Mouse (Mus musculus): ENCODE results near the gene Elf3. TPM values are rescaled to one million over a fixed set of nuclear protein-coding genes. Genes with fewer than 3 reads are reported as not detected.
"Not testable (repeated sequence)": the region's sequence is repeated elsewhere in the genome, so short reads cannot be mapped to it uniquely, and the experiment has no call there.

Elf3 gene
- polyA plus RNA-seq, 1 experiment from 2014 or later: 13.8 TPM

DNA sequence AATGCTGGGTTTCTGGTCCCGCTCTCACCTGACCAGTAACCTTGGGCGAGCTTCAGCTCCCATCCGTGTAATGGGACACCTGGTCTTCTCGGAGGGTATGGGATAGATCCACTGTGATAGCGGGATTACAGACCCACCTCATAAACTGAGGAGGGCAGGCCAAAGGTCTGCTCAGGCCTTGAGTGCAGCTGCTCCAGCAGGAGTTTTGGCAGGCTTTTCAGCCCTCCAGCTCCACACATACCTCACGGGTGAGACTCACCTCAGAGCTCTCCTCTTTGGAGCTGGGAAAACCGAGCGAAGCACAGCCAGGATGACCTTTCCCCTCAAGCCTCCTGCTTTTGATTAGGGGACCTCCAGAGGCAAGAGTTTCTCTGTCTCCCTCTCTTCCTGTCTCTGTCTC, 7.0 kb downstream of the Elf3 start:
- Histone ChIP-seq H3K9ac (ENCODE audit: low read depth, low read length) (no peak overlapping the region), H3K4me3 (ENCODE audit: low read depth, low read length) (no peak overlapping the region), H3K27me3 (replicated peaks; ENCODE audit: control insufficient read depth, insufficient read depth, low read length) (no peaks in the 10 kb centered on the region), H3K9me3 (ENCODE audit: control insufficient read depth, low read length) (no peaks in the 10 kb centered on the region), H3K4me1 (ENCODE audit: control insufficient read depth, insufficient read depth, low read length) (peaks cover 8% of the 10 kb centered on the region; the same call in 1 of the 2 replicates), H3K36me3 (ENCODE audit: control insufficient read depth, insufficient read depth, low read length) (no peaks in the 10 kb centered on the region), H3K4me2 (ENCODE audit: low read depth, low read length) (no peak overlapping the region), H3K27ac (replicated peaks; ENCODE audit: low read depth, low read length) (no peak overlapping the region)
- DNase-seq (ENCODE audit: low spot score) (no peak), ATAC-seq (ENCODE audit: low read depth) (no peak)
- 75% methylated on average over 6 of the region's 8 CpGs for WGBS

DNA sequence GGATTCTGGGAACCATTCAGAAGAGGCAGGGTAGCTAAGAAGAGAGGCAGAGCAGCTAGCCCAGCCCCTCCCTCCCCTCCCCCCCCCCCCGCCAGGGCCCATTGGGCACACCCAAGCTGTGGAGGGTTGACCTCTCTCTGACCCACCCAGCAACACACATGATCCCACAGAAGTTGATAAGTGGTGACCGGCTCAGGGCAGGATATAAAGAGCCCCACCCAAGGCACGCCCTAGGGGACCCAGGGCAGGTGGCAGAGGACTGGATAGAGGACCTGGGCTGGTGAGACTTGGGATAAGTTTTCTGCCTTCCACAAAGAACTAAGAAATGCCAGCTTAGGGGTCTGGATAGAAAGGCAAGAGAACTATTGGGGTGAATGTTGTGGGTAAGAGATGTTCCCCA, 7.7 kb downstream of the Elf3 start:
- Histone ChIP-seq H3K9ac (ENCODE audit: low read depth, low read length) (no peak overlapping the region), H3K4me1 (ENCODE audit: control insufficient read depth, insufficient read depth, low read length) (peaks cover 8% of the 10 kb centered on the region; the same call in 1 of the 2 replicates), H3K9me3 (ENCODE audit: control insufficient read depth, low read length) (no peaks in the 10 kb centered on the region), H3K4me3 (ENCODE audit: low read depth, low read length) (no peak overlapping the region), H3K36me3 (ENCODE audit: control insufficient read depth, insufficient read depth, low read length) (no peaks in the 10 kb centered on the region), H3K27ac (replicated peaks; ENCODE audit: low read depth, low read length) (no peak overlapping the region), H3K27me3 (replicated peaks; ENCODE audit: control insufficient read depth, insufficient read depth, low read length) (no peaks in the 10 kb centered on the region), H3K4me2 (ENCODE audit: low read depth, low read length) (no peak overlapping the region)
- 71% methylated on average over 3 of the region's 3 CpGs for WGBS
- DNase-seq (ENCODE audit: low spot score) (no peak), ATAC-seq (ENCODE audit: low read depth) (no peak)

DNA sequence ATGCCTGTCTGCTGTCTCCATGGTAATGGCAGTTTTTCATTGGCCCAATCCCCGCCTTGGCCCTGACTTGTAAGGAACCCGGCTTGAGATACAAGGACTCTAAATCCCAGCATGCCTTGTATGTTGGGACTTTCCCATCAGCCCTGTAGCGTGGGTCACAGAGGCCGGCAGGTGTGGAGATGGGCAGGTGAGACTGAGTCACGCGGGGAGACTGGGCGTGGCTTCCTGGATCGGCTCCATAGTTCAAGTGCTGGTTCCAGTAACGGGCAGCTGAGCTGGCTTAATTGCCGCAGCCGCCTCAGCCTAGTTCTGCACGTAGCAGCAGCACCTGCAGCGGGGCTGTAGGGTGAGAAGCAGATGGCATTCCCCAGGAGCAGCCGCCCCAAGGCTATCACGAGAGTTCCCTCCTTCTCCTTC, 9.9 kb downstream of the Elf3 start:
- no peaks in the 10 kb centered on the region for H3K9me3 ChIP-seq (ENCODE audit: control insufficient read depth, low read length)
- peak; percentile 89 for ATAC-seq (ENCODE audit: low read depth)
- peak; percentile 75 for DNase-seq (ENCODE audit: low spot score)
- no peaks in the 10 kb centered on the region for H3K27me3 ChIP-seq (replicated peaks; ENCODE audit: control insufficient read depth, insufficient read depth, low read length)
- 6% methylated on average over 15 of the region's 15 CpGs for WGBS
- peaks cover 8% of the 10 kb centered on the region; the same call in 1 of the 2 replicates for H3K4me1 ChIP-seq (ENCODE audit: control insufficient read depth, insufficient read depth, low read length)
- peak overlapping the region; percentile 34 for H3K4me2 ChIP-seq (ENCODE audit: low read depth, low read length)
- H3K4me3 ChIP-seq (ENCODE audit: low read depth, low read length): no peak overlapping the region
- H3K36me3 ChIP-seq (ENCODE audit: control insufficient read depth, insufficient read depth, low read length): no peaks in the 10 kb centered on the region
- no peak overlapping the region for H3K9ac ChIP-seq (ENCODE audit: low read depth, low read length)
- H3K27ac ChIP-seq (replicated peaks; ENCODE audit: low read depth, low read length): no peak overlapping the region

DNA sequence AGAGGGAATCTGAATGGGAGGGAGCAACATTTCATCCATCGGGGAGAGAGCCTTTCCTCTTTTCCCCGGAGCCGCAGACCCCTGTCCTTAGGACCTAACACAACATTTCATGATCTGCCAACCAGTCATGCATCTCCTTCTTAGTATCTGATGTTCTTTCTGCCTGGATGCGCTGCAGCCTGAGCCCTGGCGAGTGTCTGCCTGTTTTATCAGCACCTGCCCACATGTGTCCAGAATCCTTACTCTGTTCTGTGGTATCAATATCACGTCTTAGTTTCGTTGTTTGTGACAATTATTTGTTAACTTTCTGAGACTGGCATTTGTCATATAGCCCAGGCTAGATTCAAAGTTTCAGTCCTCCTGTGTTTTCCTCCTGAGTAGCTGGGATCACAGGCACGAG, 14.4 kb downstream of the Elf3 start:
- Histone ChIP-seq H3K36me3 (ENCODE audit: control insufficient read depth, insufficient read depth, low read length) (no peaks in the 10 kb centered on the region), H3K4me2 (ENCODE audit: low read depth, low read length) (no peak overlapping the region), H3K27me3 (replicated peaks; ENCODE audit: control insufficient read depth, insufficient read depth, low read length) (no peaks in the 10 kb centered on the region), H3K4me3 (ENCODE audit: low read depth, low read length) (no peak overlapping the region), H3K9me3 (ENCODE audit: control insufficient read depth, low read length) (no peaks in the 10 kb centered on the region), H3K4me1 (ENCODE audit: control insufficient read depth, insufficient read depth, low read length) (no peaks in the 10 kb centered on the region), H3K27ac (replicated peaks; ENCODE audit: low read depth, low read length) (no peak overlapping the region), H3K9ac (ENCODE audit: low read depth, low read length) (no peak overlapping the region)
- ATAC-seq (ENCODE audit: low read depth) (no peak), DNase-seq (ENCODE audit: low spot score) (no peak)
- 79% methylated on average over 8 of the region's 8 CpGs for WGBS

DNA sequence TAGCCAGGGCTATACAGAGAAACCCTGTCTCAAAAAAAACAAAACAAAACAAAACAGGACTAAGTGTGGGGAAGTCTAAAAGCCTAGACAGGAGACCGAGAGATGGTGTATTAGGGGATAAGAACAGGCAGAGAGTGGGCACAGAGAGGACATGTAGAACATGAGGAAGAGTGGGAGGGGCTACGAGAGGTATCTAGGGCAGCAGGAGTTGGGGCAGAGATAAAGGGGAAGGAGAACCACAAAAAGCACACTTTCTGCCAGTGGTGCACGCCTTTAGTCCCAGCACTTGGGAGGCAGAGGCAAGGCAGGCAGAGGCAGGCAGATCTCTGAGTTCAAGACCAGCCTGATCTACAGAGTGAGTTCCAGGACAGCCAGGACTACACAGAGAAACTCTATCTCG, 18.2 kb downstream of the Elf3 start:
- H3K9ac ChIP-seq (ENCODE audit: low read depth, low read length); DNase-seq (ENCODE audit: low spot score); ATAC-seq (ENCODE audit: low read depth); H3K4me3 ChIP-seq (ENCODE audit: low read depth, low read length); H3K36me3 ChIP-seq (ENCODE audit: control insufficient read depth, insufficient read depth, low read length); H3K27ac ChIP-seq (replicated peaks; ENCODE audit: low read depth, low read length); H3K4me2 ChIP-seq (ENCODE audit: low read depth, low read length); H3K27me3 ChIP-seq (replicated peaks; ENCODE audit: control insufficient read depth, insufficient read depth, low read length); H3K9me3 ChIP-seq (ENCODE audit: control insufficient read depth, low read length); H3K4me1 ChIP-seq (ENCODE audit: control insufficient read depth, insufficient read depth, low read length): not testable (repeated sequence)
- WGBS: 89% methylated on average over 4 of the region's 4 CpGs

DNA sequence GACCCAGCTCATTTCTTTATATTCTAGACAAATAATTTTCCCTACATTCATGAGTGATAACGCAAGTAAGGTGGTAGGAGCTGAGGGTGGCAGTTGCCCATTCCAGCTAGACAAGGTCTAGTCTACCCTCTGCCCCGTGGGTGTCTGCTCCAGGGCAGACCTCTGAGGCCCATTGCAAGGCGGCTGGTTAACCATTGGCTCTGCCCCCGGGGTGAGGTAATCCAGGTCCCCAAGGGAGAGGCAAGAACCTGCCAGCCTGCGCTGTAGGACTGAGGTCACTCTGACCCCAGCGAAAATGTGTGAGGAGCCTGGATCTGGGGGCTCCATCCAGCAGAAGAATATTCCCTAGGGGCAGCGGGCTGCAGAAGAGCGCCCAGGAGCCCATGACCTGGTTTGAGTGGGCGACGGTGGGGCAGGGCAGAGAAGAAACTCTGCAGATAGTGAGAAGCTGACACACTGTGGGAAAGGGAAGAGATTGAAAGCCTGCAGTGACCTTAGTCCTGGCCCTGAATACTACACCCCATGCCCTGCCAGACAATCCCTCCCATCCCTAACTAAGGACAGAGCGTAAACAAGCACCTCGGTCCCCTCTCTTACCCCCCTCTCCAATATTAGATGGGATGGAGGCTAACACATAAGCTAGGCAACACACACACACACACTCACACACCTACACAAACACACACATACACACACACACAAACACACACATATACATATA, 21.1 kb downstream of the Elf3 start:
- Histone ChIP-seq H3K4me2 (ENCODE audit: low read depth, low read length) (no peak overlapping the region), H3K9ac (ENCODE audit: low read depth, low read length) (no peak overlapping the region), H3K4me3 (ENCODE audit: low read depth, low read length) (no peak overlapping the region), H3K4me1 (ENCODE audit: control insufficient read depth, insufficient read depth, low read length) (no peaks in the 10 kb centered on the region), H3K27me3 (replicated peaks; ENCODE audit: control insufficient read depth, insufficient read depth, low read length) (no peaks in the 10 kb centered on the region), H3K9me3 (ENCODE audit: control insufficient read depth, low read length) (no peaks in the 10 kb centered on the region), H3K27ac (replicated peaks; ENCODE audit: low read depth, low read length) (no peak overlapping the region), H3K36me3 (ENCODE audit: control insufficient read depth, insufficient read depth, low read length) (no peaks in the 10 kb centered on the region)
- DNase-seq (ENCODE audit: low spot score) (no peak), ATAC-seq (ENCODE audit: low read depth) (no peak)
- WGBS: 65% methylated on average over 12 of the region's 12 CpGs

DNA sequence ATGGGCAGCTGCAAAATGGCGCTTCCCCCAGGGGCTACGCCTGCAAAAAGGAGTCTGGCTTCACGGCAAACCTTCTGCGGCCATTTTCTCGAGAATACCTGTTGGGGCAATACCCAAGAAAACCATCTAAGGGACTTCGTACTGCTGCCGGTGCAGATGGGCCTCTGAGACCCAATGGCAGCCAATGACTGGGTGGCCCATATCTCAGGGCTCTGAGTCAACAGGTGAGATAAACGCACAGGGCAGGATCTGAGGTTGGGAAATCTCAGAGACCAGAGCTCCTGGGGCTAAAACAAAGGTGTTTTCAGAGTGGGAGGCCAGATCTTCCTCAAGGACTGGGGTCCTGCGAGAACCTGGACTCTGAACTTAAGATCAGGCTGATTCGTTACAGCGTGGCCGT, 23.6 kb downstream of the Elf3 start:
- Histone ChIP-seq H3K4me2 (ENCODE audit: low read depth, low read length) (no peak overlapping the region), H3K27me3 (replicated peaks; ENCODE audit: control insufficient read depth, insufficient read depth, low read length) (no peaks in the 10 kb centered on the region), H3K4me3 (ENCODE audit: low read depth, low read length) (no peak overlapping the region), H3K9ac (ENCODE audit: low read depth, low read length) (no peak overlapping the region), H3K9me3 (ENCODE audit: control insufficient read depth, low read length) (no peaks in the 10 kb centered on the region), H3K36me3 (ENCODE audit: control insufficient read depth, insufficient read depth, low read length) (no peaks in the 10 kb centered on the region), H3K4me1 (ENCODE audit: control insufficient read depth, insufficient read depth, low read length) (no peaks in the 10 kb centered on the region), H3K27ac (replicated peaks; ENCODE audit: low read depth, low read length) (no peak overlapping the region)
- no peak for ATAC-seq (ENCODE audit: low read depth)
- DNase-seq (ENCODE audit: low spot score): no peak
- 84% methylated on average over 12 of the region's 12 CpGs for WGBS

DNA sequence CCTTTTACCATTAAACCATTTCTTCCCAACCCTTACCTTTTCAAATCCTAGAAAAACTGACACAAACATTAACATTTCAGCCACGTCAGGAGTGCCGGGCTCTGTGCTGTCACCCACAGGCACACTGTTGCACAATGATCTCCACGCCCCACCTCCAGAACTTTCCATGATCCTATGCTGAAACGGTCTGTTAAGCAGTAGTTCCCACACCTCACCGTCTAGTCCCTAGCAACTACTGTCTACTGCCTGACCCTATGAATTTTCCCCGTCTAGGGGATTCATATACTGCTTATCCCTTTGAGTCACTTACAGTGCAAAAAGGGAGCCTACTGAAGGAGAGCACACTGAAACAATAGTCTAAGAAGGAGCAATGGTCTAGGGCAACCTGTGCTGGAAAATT, 24.4 kb downstream of the Elf3 start:
- Histone ChIP-seq H3K9ac (ENCODE audit: low read depth, low read length) (no peak overlapping the region), H3K27ac (replicated peaks; ENCODE audit: low read depth, low read length) (no peak overlapping the region), H3K4me3 (ENCODE audit: low read depth, low read length) (no peak overlapping the region), H3K9me3 (ENCODE audit: control insufficient read depth, low read length) (no peaks in the 10 kb centered on the region), H3K27me3 (replicated peaks; ENCODE audit: control insufficient read depth, insufficient read depth, low read length) (no peaks in the 10 kb centered on the region), H3K36me3 (ENCODE audit: control insufficient read depth, insufficient read depth, low read length) (no peaks in the 10 kb centered on the region), H3K4me2 (ENCODE audit: low read depth, low read length) (no peak overlapping the region), H3K4me1 (ENCODE audit: control insufficient read depth, insufficient read depth, low read length) (no peaks in the 10 kb centered on the region)
- ATAC-seq (ENCODE audit: low read depth): no peak
- WGBS: 84% methylated on average over 6 of the region's 6 CpGs
- no peak for DNase-seq (ENCODE audit: low spot score)

DNA sequence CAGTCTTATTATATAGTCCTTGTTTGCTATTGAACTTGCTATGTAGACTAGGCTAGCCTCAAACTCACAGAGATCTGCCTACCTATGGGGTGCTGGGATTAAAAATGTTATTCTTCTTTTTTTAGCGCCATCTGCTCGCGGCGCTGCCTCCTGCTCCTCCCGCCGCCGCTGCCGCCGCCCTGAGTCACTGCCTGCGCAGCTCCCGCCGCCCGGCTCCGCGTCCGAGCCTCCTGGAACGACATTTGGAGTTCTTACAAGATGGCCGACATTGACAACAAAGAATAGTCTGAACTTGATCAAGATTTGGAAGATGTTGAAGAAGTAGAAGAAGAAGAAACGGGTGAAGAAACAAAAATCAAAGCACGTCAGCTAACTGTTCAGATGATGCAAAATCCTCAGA, 26.5 kb downstream of the Elf3 start:
- 83% methylated on average over 20 of the region's 20 CpGs for WGBS
- not testable (repeated sequence) for DNase-seq (ENCODE audit: low spot score); H3K4me3 ChIP-seq (ENCODE audit: low read depth, low read length); ATAC-seq (ENCODE audit: low read depth); H3K36me3 ChIP-seq (ENCODE audit: control insufficient read depth, insufficient read depth, low read length); H3K27me3 ChIP-seq (replicated peaks; ENCODE audit: control insufficient read depth, insufficient read depth, low read length); H3K4me1 ChIP-seq (ENCODE audit: control insufficient read depth, insufficient read depth, low read length); H3K9me3 ChIP-seq (ENCODE audit: control insufficient read depth, low read length); H3K4me2 ChIP-seq (ENCODE audit: low read depth, low read length); H3K9ac ChIP-seq (ENCODE audit: low read depth, low read length); H3K27ac ChIP-seq (replicated peaks; ENCODE audit: low read depth, low read length)

Data from embryonic facial prominence, embryonic 14.5 days (tissue).